28 mouse cellular contexts compared by ENCODE assay signal in the genomic region with DNA sequence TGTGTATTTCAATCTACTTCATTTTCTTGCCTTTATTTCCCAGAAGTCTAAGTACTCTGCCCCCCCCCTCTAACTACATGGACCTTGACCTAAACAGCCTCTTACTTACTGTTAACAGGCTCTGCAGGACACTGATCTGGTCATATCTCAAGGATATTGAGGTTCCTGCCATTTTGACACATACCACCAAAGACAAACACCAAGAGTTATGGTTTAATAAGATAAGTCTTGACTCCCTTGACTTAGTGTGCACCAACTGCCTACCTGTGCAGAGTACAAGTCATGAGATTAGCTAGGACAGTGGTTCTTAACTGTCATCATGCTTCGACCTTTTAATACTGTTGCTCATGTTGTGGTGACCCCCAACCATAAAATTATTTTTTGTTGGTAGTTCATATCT. TPM values are rescaled to one million over a fixed set of nuclear protein-coding genes. Genes with fewer than 3 reads are reported as not detected.
A peak's percentile ranks its signal among the peaks of the same experiment; 100 is the strongest.
DNase-seq lines count a peak whose midpoint lies in the region; ATAC-seq and TF ChIP-seq lines count a peak whose summit lies in the region.
"Had no signal": no experiment of that assay in that cellular context is flagged by ENCODE, and none has a peak within 500 bp of the region (broad histone marks: within the 10 kb centered on the region; RNA-seq: fewer than 3 reads in every experiment).

No protein-coding gene starts in this region.

- peaks cover 10% of the 10 kb centered on the region; the same call in 1 of the 2 replicates for H3K36me3 ChIP-seq in liver, embryonic 12.5 days
- H3K36me3 ChIP-seq in liver, postnatal 0 days (replicated peaks; ENCODE audit: insufficient read depth, low read length) = 0 out of 2 replicates have a peak, but pooled peaks cover 4% of the 10 kb centered on the region
- H3K36me3 ChIP-seq in liver, embryonic 13.5 days = peaks cover 1% of the 10 kb centered on the region
- H3K36me3 ChIP-seq in forebrain, postnatal 0 days (ENCODE audit: insufficient read depth) = no peaks in the 10 kb centered on the region
- no peaks in the 10 kb centered on the region for H3K36me3 ChIP-seq in kidney, adult 2 months (ENCODE audit: control insufficient read depth, insufficient read depth, low read length)
- H3K36me3 ChIP-seq: embryonic facial prominence, embryonic 10.5 days; embryonic facial prominence, embryonic 13.5 days; forebrain, embryonic 12.5 days; forebrain, embryonic 15.5 days; heart, embryonic 15.5 days had no signal

- H3K27ac ChIP-seq in liver, embryonic 12.5 days = no peak overlapping the region; the same call in 1 of the 2 replicates
- H3K27ac ChIP-seq in liver, postnatal 0 days (ENCODE audit: low read depth) = no peak overlapping the region
- no peak overlapping the region for H3K27ac ChIP-seq in liver, embryonic 13.5 days
- H3K27ac ChIP-seq in forebrain, postnatal 0 days (ENCODE audit: low read depth, low read length) = no peak overlapping the region
- no peak overlapping the region for H3K27ac ChIP-seq in kidney, adult 2 months (ENCODE audit: insufficient read depth, low read depth, low read length)
- H3K27ac ChIP-seq: embryonic facial prominence, embryonic 10.5 days; embryonic facial prominence, embryonic 13.5 days; forebrain, embryonic 12.5 days; forebrain, embryonic 15.5 days; hindbrain, embryonic 14.5 days; hindbrain, postnatal 0 days had no signal

- H3K4me2 ChIP-seq in liver, embryonic 12.5 days = no peak overlapping the region
- no peak overlapping the region for H3K4me2 ChIP-seq in liver, postnatal 0 days (ENCODE audit: low read depth, low read length)
- no peak overlapping the region for H3K4me2 ChIP-seq in liver, embryonic 13.5 days
- H3K4me2 ChIP-seq in forebrain, postnatal 0 days (ENCODE audit: low read depth) = no peak overlapping the region
- H3K4me2 ChIP-seq: embryonic facial prominence, embryonic 13.5 days; forebrain, embryonic 12.5 days; forebrain, embryonic 15.5 days; heart, embryonic 11.5 days; heart, embryonic 15.5 days; hindbrain, embryonic 14.5 days had no signal

- H3K9ac ChIP-seq in liver, embryonic 12.5 days = no peak overlapping the region
- H3K9ac ChIP-seq in liver, postnatal 0 days (replicated peaks) = no peak overlapping the region
- H3K9ac ChIP-seq in liver, embryonic 13.5 days = no peak overlapping the region
- no peak overlapping the region for H3K9ac ChIP-seq in forebrain, postnatal 0 days
- H3K9ac ChIP-seq: embryonic facial prominence, embryonic 13.5 days; forebrain, embryonic 12.5 days; forebrain, embryonic 15.5 days; heart, embryonic 15.5 days; hindbrain, embryonic 14.5 days had no signal

- TF ChIP-seq EP300 in liver, postnatal 0 days (IDR thresholded peaks at IDR 0.05; ENCODE audit: low read depth) = no peak

- no peaks in the 10 kb centered on the region for H3K27me3 ChIP-seq in liver, embryonic 12.5 days (replicated peaks)
- H3K27me3 ChIP-seq in liver, postnatal 0 days (ENCODE audit: insufficient read depth, low read length) = no peaks in the 10 kb centered on the region
- no peaks in the 10 kb centered on the region for H3K27me3 ChIP-seq in liver, embryonic 13.5 days
- H3K27me3 ChIP-seq in forebrain, postnatal 0 days (ENCODE audit: insufficient read depth, low read length) = no peaks in the 10 kb centered on the region
- no peaks in the 10 kb centered on the region for H3K27me3 ChIP-seq in kidney, adult 2 months (replicated peaks; ENCODE audit: control insufficient read depth, insufficient read depth, low read length)
- H3K27me3 ChIP-seq: embryonic facial prominence, embryonic 13.5 days; forebrain, embryonic 12.5 days; forebrain, embryonic 15.5 days; heart, embryonic 15.5 days; Patski had no signal

- H3K9me3 ChIP-seq in liver, embryonic 12.5 days (replicated peaks) = no peaks in the 10 kb centered on the region
- H3K9me3 ChIP-seq in liver, postnatal 0 days (ENCODE audit: low read length) = no peaks in the 10 kb centered on the region
- no peaks in the 10 kb centered on the region for H3K9me3 ChIP-seq in liver, embryonic 13.5 days (replicated peaks)
- H3K9me3 ChIP-seq in forebrain, postnatal 0 days (ENCODE audit: low read length) = no peaks in the 10 kb centered on the region
- H3K9me3 ChIP-seq: embryonic facial prominence, embryonic 10.5 days; embryonic facial prominence, embryonic 13.5 days; forebrain, embryonic 12.5 days; forebrain, embryonic 15.5 days; heart, embryonic 15.5 days had no signal

- no peak for TF ChIP-seq CTCF in liver, postnatal 0 days (IDR thresholded peaks at IDR 0.05; ENCODE audit: low read depth)
- no peak for TF ChIP-seq CTCF in forebrain, postnatal 0 days (IDR thresholded peaks at IDR 0.05; ENCODE audit: low read depth)
- TF ChIP-seq CTCF in kidney, adult 2 months (conservative IDR thresholded peaks at IDR 0.05; ENCODE audit: insufficient read depth, insufficient read length, low read depth, low read length) = no peak

- ATAC-seq in liver, embryonic 12.5 days = peak; percentile 41; the same call in 1 of the 2 replicates
- no peak for ATAC-seq in liver, postnatal 0 days
- peak; percentile 44 for ATAC-seq in liver, embryonic 13.5 days (ENCODE audit: low read depth)
- ATAC-seq in megakaryocyte-erythroid progenitor cell, adult 5-6 weeks (replicated peaks; ENCODE audit: low FRiP score, low TSS enrichment, poor library complexity, severe bottlenecking) = peak; percentile 41; the same call in 1 of the 2 replicates
- ATAC-seq in forebrain, postnatal 0 days = no peak
- ATAC-seq: forebrain, embryonic 15.5 days; hindbrain, postnatal 0 days; inflammation-experienced regulatory T-cells, adult 6 months; Patski had no signal

- no peak for TF ChIP-seq POLR2A in kidney, adult 2 months (IDR thresholded peaks at IDR 0.05; ENCODE audit: low read depth, low read length)

- H3K4me1 ChIP-seq in liver, embryonic 12.5 days = peaks cover 80% of the 10 kb centered on the region
- H3K4me1 ChIP-seq in liver, postnatal 0 days (ENCODE audit: insufficient read depth) = peaks cover 38% of the 10 kb centered on the region
- H3K4me1 ChIP-seq in liver, embryonic 13.5 days (replicated peaks) = peaks cover 81% of the 10 kb centered on the region
- H3K4me1 ChIP-seq in forebrain, postnatal 0 days (ENCODE audit: insufficient read depth) = peaks cover 8% of the 10 kb centered on the region; the same call in 1 of the 2 replicates
- H3K4me1 ChIP-seq in kidney, adult 2 months (ENCODE audit: control insufficient read depth, insufficient read depth, low read length) = peaks cover 13% of the 10 kb centered on the region

- WGBS in liver, embryonic 12.5 days (ENCODE audit: insufficient replicate concordance) = 45% methylated on average over 1 of the region's 1 CpGs
- WGBS in liver, postnatal 0 days (ENCODE audit: insufficient replicate concordance) = 69% methylated on average over 1 of the region's 1 CpGs
- 28% methylated on average over 1 of the region's 1 CpGs for WGBS in liver, embryonic 13.5 days (ENCODE audit: insufficient replicate concordance)
- WGBS in forebrain, postnatal 0 days = 96% methylated on average over 1 of the region's 1 CpGs
- WGBS in kidney, adult 2 months = 100% methylated on average over 1 of the region's 1 CpGs

- DNase-seq in liver, postnatal 0 days = no peak
- no peak for DNase-seq in liver, embryonic 13.5 days
- no peak for DNase-seq in forebrain, postnatal 0 days
- no peak for DNase-seq in kidney, adult 2 months
- DNase-seq: adrenal gland, postnatal 10 days; adrenal gland, postnatal 36 days; cerebellum, adult 18-20 months; cerebellum, postnatal 10 days; cerebellum, postnatal 36 days; embryo, embryonic 11 days; gastrocnemius, adult 2 months; gastrocnemius, postnatal 14 days; heart, adult 11 months; heart, postnatal 10 days; heart, postnatal 4 days had no signal

- no peak overlapping the region for H3K4me3 ChIP-seq in liver, embryonic 12.5 days
- no peak overlapping the region for H3K4me3 ChIP-seq in liver, postnatal 0 days (ENCODE audit: low read depth, low read length)
- no peak overlapping the region for H3K4me3 ChIP-seq in liver, embryonic 13.5 days (replicated peaks)
- no peak overlapping the region for H3K4me3 ChIP-seq in forebrain, postnatal 0 days (ENCODE audit: low read depth, low read length)
- no peak overlapping the region for H3K4me3 ChIP-seq in kidney, adult 2 months (ENCODE audit: insufficient read depth, low read depth, low read length)
- H3K4me3 ChIP-seq: embryonic facial prominence, embryonic 10.5 days; embryonic facial prominence, embryonic 13.5 days; erythroblast, embryonic 14.5 days; forebrain, embryonic 12.5 days; forebrain, embryonic 15.5 days; gastrocnemius, adult 2 months; heart, embryonic 15.5 days had no signal

RNA-seq across cellular contexts. Expression of gene Daam1, which starts 59.4 kb away (rescaled TPM):
- polyA plus RNA-seq in liver, embryonic 12.5 days (2016; fragmentation: Nextera tagmentation; extraction: Ambion mirVana) = 10.7 and 11.2 TPM in 2 replicates
- 3.6 and 4.5 TPM in 2 replicates for polyA plus RNA-seq in liver, postnatal 0 days (2015; fragmentation: Nextera tagmentation; extraction: Ambion mirVana)
- polyA plus RNA-seq in liver, embryonic 13.5 days (2015; fragmentation: Nextera tagmentation; extraction: Ambion mirVana) = 8.8 and 11.1 TPM in 2 replicates
- total RNA-seq in megakaryocyte-erythroid progenitor cell, adult 5-6 weeks (2014; fragmentation: Nextera tagmentation) = 34.9 and 41.6 TPM in 2 replicates
- total RNA-seq in megakaryocyte-erythroid progenitor cell, adult 5-6 weeks (2017) = 36.5 and 45.9 TPM in 2 replicates
- 93.6 and 94.7 TPM in 2 replicates for total RNA-seq in forebrain, postnatal 0 days (2014; rRNA removed)
- 16.0 and 25.2 TPM in 2 replicates for polyA plus RNA-seq in forebrain, postnatal 0 days (2015; fragmentation: Nextera tagmentation; extraction: Ambion mirVana)
- 4.7 and 5.2 TPM in 2 replicates for polyA plus RNA-seq in kidney, adult 2 months (2012; rRNA removed)

Comparison
In these comparisons a context has a peak if more than half of its experiments do, and no peak if none do; other contexts are left out.
1. ATAC-seq: peak in liver, embryonic 12.5 days (single experiment), liver, embryonic 13.5 days (single experiment) and megakaryocyte-erythroid progenitor cell, adult 5-6 weeks (single experiment); none in liver, postnatal 0 days (single experiment) and forebrain, postnatal 0 days (single experiment).